Mouse (Mus musculus): ENCODE results near the gene Rbm10. TPM values are rescaled to one million over a fixed set of nuclear protein-coding genes. Genes with fewer than 3 reads are reported as not detected.

The Rbm10 gene
- polyA plus RNA-seq, 1 experiment from 2014 or later: 58.8 TPM

DNA sequence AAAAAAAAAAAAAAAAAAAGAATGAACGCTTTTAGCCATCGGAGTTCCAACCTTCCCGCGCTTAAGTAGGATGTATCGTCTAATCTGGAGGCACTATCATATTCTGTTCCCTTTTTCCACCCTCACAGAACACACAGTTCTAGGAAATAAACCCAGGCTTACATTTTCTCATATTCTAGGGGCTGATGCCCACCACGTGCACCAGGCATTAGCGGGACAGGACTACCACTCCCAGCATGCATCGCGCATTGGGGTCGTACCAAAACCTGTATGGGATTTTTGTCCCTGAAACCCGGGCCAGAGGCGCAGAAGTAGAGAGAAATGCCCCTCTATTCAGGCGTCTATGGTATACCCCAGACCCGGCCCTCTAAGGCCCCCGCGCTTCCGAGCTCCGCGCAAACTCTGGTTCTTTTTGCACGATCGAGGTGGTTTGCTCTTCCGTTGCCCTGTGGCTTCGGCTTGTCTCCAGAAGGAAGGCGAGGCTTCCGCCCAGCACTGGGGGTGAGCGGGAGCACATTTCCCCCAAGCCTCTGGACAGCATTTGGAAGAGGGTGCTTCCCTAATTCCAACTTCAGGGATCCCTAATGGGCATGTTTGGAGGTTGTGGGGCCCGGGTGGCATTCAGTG is 40.8 kb downstream of the Rbm10 start, which contains the start of gene Uba1:
Gene Uba1 (plus strand): TSS at position 301 of the 627 bp plus-strand sequence.
- H3K27ac ChIP-seq (replicated peaks): peak within 1 kb of the TSS; percentile 79
- no peaks in the 10 kb centered on the region for H3K9me3 ChIP-seq (replicated peaks)
- peak within 1 kb of the TSS; percentile 23; the same call in 1 of the 2 replicates for H3K9ac ChIP-seq
- no peaks in the 10 kb centered on the region for H3K27me3 ChIP-seq
- peak within 1 kb of the TSS; percentile 52 for H3K4me3 ChIP-seq (replicated peaks)
- WGBS: 16% methylated on average over 27 of the region's 27 CpGs
- H3K36me3 ChIP-seq: no peaks in the 10 kb centered on the region
- H3K4me1 ChIP-seq: peaks cover 3% of the 10 kb centered on the region; the same call in 1 of the 2 replicates
- H3K4me2 ChIP-seq (replicated peaks): peak within 1 kb of the TSS; percentile 71
- peak; percentile 88 for ATAC-seq (ENCODE audit: insufficient number of reproducible peaks, low FRiP score, low TSS enrichment, low read depth)

DNA sequence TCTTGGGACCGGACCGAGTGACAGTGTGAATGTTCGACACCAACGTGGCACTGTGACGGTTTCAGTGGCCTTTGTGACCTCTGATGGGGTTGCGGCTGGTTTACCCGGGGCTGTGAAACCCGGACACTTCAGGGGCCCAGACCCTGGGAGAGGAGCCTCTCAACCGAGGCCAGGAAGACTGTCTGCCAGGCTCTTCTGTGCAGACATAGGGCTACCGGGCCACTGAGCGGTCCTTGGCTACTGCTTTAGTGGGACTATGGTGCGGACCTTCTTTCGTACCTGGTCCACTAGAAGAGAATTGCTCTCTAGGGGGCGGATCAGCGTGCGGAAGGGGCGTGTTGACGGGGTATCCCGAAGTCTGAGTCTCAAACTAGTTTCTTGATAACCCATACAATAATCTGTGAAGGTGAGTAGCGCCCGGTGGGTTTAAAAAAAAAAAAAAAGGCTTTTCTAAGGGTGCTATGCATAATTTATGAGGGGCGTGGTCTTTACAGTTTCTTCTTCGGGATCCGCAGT is 41.6 kb downstream of the Rbm10 start:
- no peaks in the 10 kb centered on the region for H3K27me3 ChIP-seq
- no peak for ATAC-seq (ENCODE audit: insufficient number of reproducible peaks, low FRiP score, low TSS enrichment, low read depth)
- WGBS: 14% methylated on average over 24 of the region's 24 CpGs
- H3K4me2 ChIP-seq (replicated peaks): peak overlapping the region; percentile 71
- H3K9ac ChIP-seq: peak overlapping the region; percentile 23; the same call in 1 of the 2 replicates
- peak overlapping the region; percentile 52 for H3K4me3 ChIP-seq (replicated peaks)
- H3K4me1 ChIP-seq: peaks cover 3% of the 10 kb centered on the region; the same call in 1 of the 2 replicates
- no peaks in the 10 kb centered on the region for H3K9me3 ChIP-seq (replicated peaks)
- no peaks in the 10 kb centered on the region for H3K36me3 ChIP-seq
- H3K27ac ChIP-seq (replicated peaks): peak overlapping the region; percentile 79; the same call in 1 of the 2 replicates

DNA sequence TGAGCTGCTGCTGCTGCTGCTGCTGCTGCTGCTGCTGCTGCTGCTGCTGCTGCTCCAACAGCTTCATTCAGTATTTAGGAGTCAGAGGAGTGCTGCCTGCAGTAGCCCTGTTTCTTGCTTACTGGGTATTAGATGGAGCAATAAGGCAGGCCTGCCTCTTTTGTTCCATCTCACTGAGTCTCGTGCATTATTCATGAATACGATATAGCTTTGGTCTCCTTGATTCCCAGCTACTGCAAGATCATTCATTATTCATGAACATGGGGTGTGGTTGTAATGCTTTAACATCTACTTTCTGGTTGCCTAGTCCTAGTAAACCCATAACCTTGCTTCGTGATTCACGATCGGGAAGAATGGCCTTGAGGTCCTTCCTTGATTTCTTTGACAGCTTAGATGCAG is 45.0 kb downstream of the Rbm10 start:
- Histone ChIP-seq H3K4me3 (replicated peaks) (peak overlapping the region; percentile 61; the same call in 1 of the 2 replicates), H3K9ac (no peak overlapping the region), H3K27me3 (no peaks in the 10 kb centered on the region), H3K36me3 (no peaks in the 10 kb centered on the region), H3K4me2 (replicated peaks) (no peak overlapping the region), H3K9me3 (replicated peaks) (no peaks in the 10 kb centered on the region), H3K4me1 (peaks cover 3% of the 10 kb centered on the region; the same call in 1 of the 2 replicates), H3K27ac (replicated peaks) (0 out of 2 replicates have a peak overlapping the region, but pooled peaks have one; percentile 22)
- ATAC-seq (ENCODE audit: insufficient number of reproducible peaks, low FRiP score, low TSS enrichment, low read depth): no peak
- WGBS: 28% methylated on average over 5 of the region's 5 CpGs

DNA sequence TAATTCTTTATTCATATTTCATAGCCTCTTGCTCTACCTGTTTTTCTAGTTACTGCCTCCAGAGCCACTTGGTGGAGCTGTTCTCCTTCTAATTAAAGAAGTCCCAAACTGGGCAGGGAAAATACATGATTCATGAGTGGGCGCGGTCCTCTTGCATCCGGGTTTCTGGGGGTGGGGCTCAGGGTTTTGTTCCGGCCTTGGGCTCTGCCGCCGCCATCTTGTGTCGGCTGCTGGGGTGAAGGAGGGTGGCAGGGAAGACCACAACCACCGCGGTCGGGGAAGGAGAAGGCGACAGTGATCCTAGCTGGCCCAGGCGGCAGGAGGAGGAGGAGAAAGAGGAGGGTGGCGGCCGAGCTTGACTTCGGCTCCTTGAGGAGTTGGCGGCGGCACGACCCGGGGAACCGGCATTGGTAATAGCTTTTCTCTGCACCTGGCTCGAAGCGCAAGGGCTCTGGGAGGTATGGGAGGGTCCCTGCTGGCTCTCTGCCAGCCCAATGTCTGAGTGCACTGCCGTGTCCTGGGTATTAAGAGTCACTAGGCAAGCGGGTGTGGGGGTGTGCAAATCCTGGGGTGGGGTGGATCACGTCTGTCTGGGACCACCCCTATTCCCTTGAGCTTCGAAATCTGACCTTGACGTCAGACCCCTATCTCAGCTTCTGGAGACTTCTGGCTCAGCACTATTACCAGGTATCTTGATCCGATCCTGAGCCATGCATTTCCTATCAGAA is 45.6 kb downstream of the Rbm10 start:
- ATAC-seq (ENCODE audit: insufficient number of reproducible peaks, low FRiP score, low TSS enrichment, low read depth): peak; percentile 88
- Histone ChIP-seq H3K9me3 (replicated peaks) (no peaks in the 10 kb centered on the region), H3K4me1 (peaks cover 3% of the 10 kb centered on the region; the same call in 1 of the 2 replicates), H3K27me3 (no peaks in the 10 kb centered on the region), H3K4me2 (replicated peaks) (peak overlapping the region; percentile 56), H3K9ac (peak overlapping the region; percentile 39), H3K27ac (replicated peaks) (peak overlapping the region; percentile 83), H3K36me3 (no peaks in the 10 kb centered on the region), H3K4me3 (replicated peaks) (peak overlapping the region; percentile 61)
- 16% methylated on average over 27 of the region's 28 CpGs for WGBS

DNA sequence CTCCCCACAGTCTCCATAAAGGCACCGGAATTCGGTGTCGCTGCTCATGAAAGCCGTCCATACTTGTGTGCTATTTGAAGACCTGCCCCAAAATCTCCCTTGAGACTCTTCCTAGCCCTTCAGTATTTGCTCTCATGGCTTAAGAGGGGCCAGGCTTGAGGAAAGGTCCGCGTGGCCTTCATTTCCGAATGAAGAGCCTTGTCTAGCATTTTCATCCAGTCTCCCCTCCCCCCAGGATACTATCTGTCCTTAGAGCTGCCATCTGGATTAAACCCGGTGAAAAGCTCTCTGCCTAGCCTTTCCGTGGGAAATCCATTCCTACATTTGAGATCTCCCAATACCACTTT is 46.1 kb downstream of the Rbm10 start:
- H3K9me3 ChIP-seq (replicated peaks): no peaks in the 10 kb centered on the region
- ATAC-seq (ENCODE audit: insufficient number of reproducible peaks, low FRiP score, low TSS enrichment, low read depth): 0 out of 2 replicates have a peak, but pooled peaks have one; percentile 9
- 13% methylated on average over 9 of the region's 9 CpGs for WGBS
- H3K36me3 ChIP-seq: no peaks in the 10 kb centered on the region
- 0 out of 2 replicates have a peak overlapping the region, but pooled peaks have one; percentile 34 for H3K27ac ChIP-seq (replicated peaks)
- H3K9ac ChIP-seq: peak overlapping the region; percentile 39
- H3K4me2 ChIP-seq (replicated peaks): peak overlapping the region; percentile 56
- peak overlapping the region; percentile 61 for H3K4me3 ChIP-seq (replicated peaks)
- H3K27me3 ChIP-seq: no peaks in the 10 kb centered on the region
- H3K4me1 ChIP-seq: peaks cover 3% of the 10 kb centered on the region; the same call in 1 of the 2 replicates

DNA sequence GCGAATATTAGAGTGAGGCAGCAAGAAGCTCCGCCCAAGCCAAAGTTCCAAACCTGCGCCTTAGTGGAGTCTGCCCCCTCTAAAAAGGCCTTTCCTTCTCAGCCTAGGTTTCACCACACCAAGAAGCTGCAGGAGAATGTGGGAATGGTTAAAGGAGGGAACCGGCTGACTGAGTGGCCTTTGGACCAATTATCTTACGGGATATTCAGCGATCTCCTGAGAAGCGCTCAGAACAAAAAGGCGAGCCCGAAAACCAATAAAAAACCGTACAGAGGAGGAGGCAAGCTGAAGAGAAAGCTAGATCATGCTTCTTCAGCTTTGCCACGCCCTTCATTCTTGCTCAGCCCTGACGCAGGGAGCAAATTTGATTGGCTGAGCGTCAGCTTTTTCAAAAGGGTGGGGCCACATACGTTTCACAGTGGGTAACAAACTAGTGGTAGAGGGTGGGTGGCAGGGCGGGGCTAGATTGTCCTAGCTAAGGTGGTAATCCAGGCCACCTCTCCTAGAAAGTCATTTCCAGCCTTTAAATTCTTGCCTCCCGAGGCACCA is 70.3 kb downstream of the Rbm10 start, which contains the start of gene Cdk16:
Gene Cdk16 (plus strand): TSS at position 436 of the 549 bp plus-strand sequence.
- peaks cover 6% of the 10 kb centered on the region; the same call in 1 of the 2 replicates for H3K36me3 ChIP-seq
- peak within 1 kb of the TSS; percentile 70 for H3K9ac ChIP-seq
- H3K4me3 ChIP-seq (replicated peaks): peak within 1 kb of the TSS; percentile 64
- H3K27me3 ChIP-seq: no peaks in the 10 kb centered on the region
- peak within 1 kb of the TSS; percentile 60 for H3K4me2 ChIP-seq (replicated peaks)
- no peaks in the 10 kb centered on the region for H3K9me3 ChIP-seq (replicated peaks)
- 20% methylated on average over 16 of the region's 16 CpGs for WGBS
- no peaks in the 10 kb centered on the region for H3K4me1 ChIP-seq
- peak within 1 kb of the TSS; percentile 95 for H3K27ac ChIP-seq (replicated peaks)
- peak; percentile 95 for ATAC-seq (ENCODE audit: insufficient number of reproducible peaks, low FRiP score, low TSS enrichment, low read depth)

DNA sequence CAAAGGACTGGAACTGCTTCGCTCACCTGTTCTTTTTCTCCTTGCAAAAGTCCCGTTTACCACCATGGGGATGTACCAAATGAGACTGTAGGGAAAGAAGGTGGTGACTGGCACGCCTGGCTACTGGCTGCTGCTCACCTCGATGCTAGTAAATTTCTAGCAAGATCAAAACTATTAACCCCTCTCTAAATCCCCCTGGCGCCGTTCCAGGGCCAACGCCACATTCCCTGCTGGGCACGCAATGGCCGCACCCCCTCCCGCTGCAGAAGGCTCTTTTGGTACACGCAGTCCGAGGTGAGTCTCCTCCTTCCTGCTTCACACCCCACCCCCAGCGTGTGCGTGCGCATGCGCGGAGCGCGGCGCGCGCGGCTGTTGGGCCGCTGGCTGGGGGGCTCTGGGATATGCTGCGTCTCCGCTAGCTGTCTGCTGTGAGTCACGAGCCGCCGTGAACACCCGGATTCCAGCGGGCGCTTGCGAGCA is 70.8 kb downstream of the Rbm10 start:
- Histone ChIP-seq H3K4me2 (replicated peaks) (peak overlapping the region; percentile 60), H3K36me3 (peaks cover 1% of the 10 kb centered on the region; the same call in 1 of the 2 replicates), H3K27ac (replicated peaks) (peak overlapping the region; percentile 95), H3K9me3 (replicated peaks) (no peaks in the 10 kb centered on the region), H3K27me3 (no peaks in the 10 kb centered on the region), H3K4me1 (no peaks in the 10 kb centered on the region), H3K9ac (peak overlapping the region; percentile 70), H3K4me3 (replicated peaks) (peak overlapping the region; percentile 64)
- WGBS: 10% methylated on average over 32 of the region's 33 CpGs
- ATAC-seq (ENCODE audit: insufficient number of reproducible peaks, low FRiP score, low TSS enrichment, low read depth): peak; percentile 87

DNA sequence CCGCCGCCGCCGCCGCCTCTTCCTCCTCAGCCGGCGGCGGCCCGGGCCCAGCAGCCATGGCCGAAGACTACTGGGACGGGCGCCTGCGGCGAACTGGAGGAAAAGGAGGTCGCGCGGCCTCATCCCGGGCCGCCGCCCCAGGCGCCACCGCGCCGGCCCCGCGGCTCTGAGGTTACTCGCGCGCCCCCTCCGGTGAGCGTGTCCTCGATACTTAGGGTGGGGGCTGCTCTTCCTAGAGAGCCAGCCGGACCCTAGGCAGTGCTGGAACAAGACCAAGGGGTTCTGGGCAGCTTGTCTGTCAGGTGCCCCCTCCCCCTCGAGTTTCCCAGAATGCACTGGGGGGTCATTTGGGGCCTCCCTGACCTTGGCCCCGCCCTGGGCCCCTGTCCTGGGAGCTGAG is 71.3 kb downstream of the Rbm10 start:
- ATAC-seq (ENCODE audit: insufficient number of reproducible peaks, low FRiP score, low TSS enrichment, low read depth): peak; percentile 50; the same call in 1 of the 2 replicates
- Histone ChIP-seq H3K9me3 (replicated peaks) (no peaks in the 10 kb centered on the region), H3K36me3 (peaks cover 1% of the 10 kb centered on the region; the same call in 1 of the 2 replicates), H3K4me1 (no peaks in the 10 kb centered on the region), H3K9ac (peak overlapping the region; percentile 70), H3K4me2 (replicated peaks) (peak overlapping the region; percentile 60), H3K27me3 (no peaks in the 10 kb centered on the region), H3K4me3 (replicated peaks) (peak overlapping the region; percentile 64), H3K27ac (replicated peaks) (peak overlapping the region; percentile 95)
- 12% methylated on average over 24 of the region's 35 CpGs for WGBS

DNA sequence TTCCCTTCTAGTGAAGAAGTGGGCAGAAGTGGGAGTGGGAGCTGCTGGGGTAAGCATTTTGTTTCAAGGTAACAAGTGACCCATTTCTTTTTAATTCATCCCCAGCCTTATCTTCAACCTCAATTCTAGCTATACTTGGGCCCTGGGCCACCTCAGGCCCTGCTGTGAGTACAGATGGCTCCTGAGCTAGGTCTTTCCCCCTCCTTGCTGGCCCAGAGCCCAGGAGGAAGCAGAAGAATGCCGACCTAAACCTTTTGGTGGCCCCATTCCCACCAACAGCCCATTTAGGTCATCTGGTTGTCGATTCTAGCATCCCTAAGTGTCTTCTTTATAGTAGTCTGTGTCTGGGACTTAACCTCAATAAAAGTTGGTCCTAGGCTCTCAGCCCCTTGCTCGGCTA is 74.3 kb downstream of the Rbm10 start:
- H3K4me1 ChIP-seq: no peaks in the 10 kb centered on the region
- no peak overlapping the region for H3K27ac ChIP-seq (replicated peaks)
- H3K9me3 ChIP-seq (replicated peaks): no peaks in the 10 kb centered on the region
- no peak overlapping the region for H3K4me3 ChIP-seq (replicated peaks)
- H3K36me3 ChIP-seq: peaks cover 29% of the 10 kb centered on the region
- no peak for ATAC-seq (ENCODE audit: insufficient number of reproducible peaks, low FRiP score, low TSS enrichment, low read depth)
- no peak overlapping the region for H3K4me2 ChIP-seq (replicated peaks)
- H3K27me3 ChIP-seq: no peaks in the 10 kb centered on the region
- no peak overlapping the region for H3K9ac ChIP-seq
- 73% methylated on average over 3 of the region's 3 CpGs for WGBS

DNA sequence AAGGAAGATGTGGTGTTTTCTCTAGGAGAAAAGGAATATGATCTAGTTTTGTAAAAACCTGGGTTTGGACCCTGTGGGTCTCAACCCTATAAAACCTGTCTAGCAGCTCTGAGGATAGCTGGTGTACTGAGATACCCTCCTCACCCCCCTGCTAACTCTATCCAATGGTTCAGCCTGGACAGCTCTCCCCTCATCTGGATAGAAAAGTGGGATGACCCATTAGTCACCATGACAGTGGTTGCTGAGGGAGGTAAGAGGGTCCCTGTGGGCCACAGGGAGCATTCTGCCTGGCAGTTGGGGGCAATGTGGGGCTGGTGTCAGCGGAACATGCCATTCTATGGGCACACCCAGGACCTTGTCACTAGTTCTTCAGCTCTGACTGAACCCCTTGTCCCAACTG is 75.3 kb downstream of the Rbm10 start:
- no peak overlapping the region for H3K9ac ChIP-seq
- no peaks in the 10 kb centered on the region for H3K4me1 ChIP-seq
- no peaks in the 10 kb centered on the region for H3K27me3 ChIP-seq
- no peak overlapping the region for H3K27ac ChIP-seq (replicated peaks)
- WGBS: 92% methylated on average over 1 of the region's 1 CpGs
- no peak for ATAC-seq (ENCODE audit: insufficient number of reproducible peaks, low FRiP score, low TSS enrichment, low read depth)
- H3K4me2 ChIP-seq (replicated peaks): no peak overlapping the region
- peaks cover 37% of the 10 kb centered on the region for H3K36me3 ChIP-seq
- no peak overlapping the region for H3K4me3 ChIP-seq (replicated peaks)
- no peaks in the 10 kb centered on the region for H3K9me3 ChIP-seq (replicated peaks)

DNA sequence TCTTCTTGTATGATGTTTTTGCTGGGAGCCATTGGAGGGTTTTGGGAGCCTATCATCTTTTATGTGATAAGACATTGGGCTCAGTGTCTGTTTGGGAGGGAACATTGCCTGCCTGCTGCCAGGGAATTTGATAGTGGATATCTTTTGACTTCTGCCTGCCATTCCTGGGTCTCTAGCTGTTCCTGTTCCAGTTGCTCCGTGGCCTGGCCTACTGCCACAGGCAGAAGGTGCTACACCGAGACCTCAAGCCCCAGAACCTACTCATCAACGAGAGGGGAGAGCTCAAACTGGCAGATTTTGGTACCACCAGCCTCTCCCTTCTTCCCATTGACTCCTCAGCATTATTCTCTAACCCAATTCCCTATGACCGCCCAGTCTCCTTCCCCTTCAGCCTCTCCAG is 78.5 kb downstream of the Rbm10 start:
- Histone ChIP-seq H3K9ac (no peak overlapping the region), H3K36me3 (peaks cover 45% of the 10 kb centered on the region), H3K27me3 (no peaks in the 10 kb centered on the region), H3K4me1 (no peaks in the 10 kb centered on the region), H3K4me3 (replicated peaks) (no peak overlapping the region), H3K4me2 (replicated peaks) (no peak overlapping the region), H3K27ac (replicated peaks) (no peak overlapping the region), H3K9me3 (replicated peaks) (no peaks in the 10 kb centered on the region)
- ATAC-seq (ENCODE audit: insufficient number of reproducible peaks, low FRiP score, low TSS enrichment, low read depth): no peak
- whole genome bisulfite sequencing: 90% methylated on average over 4 of the region's 4 CpGs

All from embryonic facial prominence, embryonic 15.5 days (tissue).